Mouse (Mus musculus) neural tube, embryonic 13.5 days (tissue): Measurements from ENCODE around the gene Hpgd. TPM values are rescaled to one million over a fixed set of nuclear protein-coding genes. Genes with fewer than 3 reads are reported as not detected.

Source experiments
- ATAC-seq: fragments of 200-750 bp; cut with Nextera tagmentation; 2 replicates; pipeline ENCODE4 v1.8.0; 2017; ENCODE audit warnings: low read depth, mild to moderate bottlenecking, moderate TSS enrichment, moderate library complexity
- H3K27ac ChIP-seq: fragments of 300-500 bp; sonication (generic); replicated peaks from 2 replicates; pipeline ENCODE4 v1.5.1; 2015; ENCODE audit warnings: moderate library complexity, mild to moderate bottlenecking, inconsistent platforms
- H3K27me3 ChIP-seq: fragments of 300-500 bp; sonication (generic); 2 replicates; pipeline ENCODE4 v1.6.1; 2015; ENCODE audit warnings: mild to moderate bottlenecking, inconsistent platforms
- H3K36me3 ChIP-seq: fragments of 300-500 bp; sonication (generic); 2 replicates; pipeline ENCODE4 v1.6.1; 2015; ENCODE audit warnings: mild to moderate bottlenecking, inconsistent platforms
- H3K4me1 ChIP-seq: fragments of 300-500 bp; sonication (generic); replicated peaks from 2 replicates; pipeline ENCODE4 v1.6.1; 2015; ENCODE audit warnings: inconsistent platforms
- H3K4me2 ChIP-seq: fragments of 300-500 bp; sonication (generic); 2 replicates; pipeline ENCODE4 v1.6.1; 2015; ENCODE audit warnings: inconsistent platforms, mild to moderate bottlenecking, moderate library complexity
- H3K4me3 ChIP-seq: fragments of 300-500 bp; sonication (generic); 2 replicates; pipeline ENCODE4 v1.5.1; 2015; ENCODE audit warnings: mild to moderate bottlenecking, inconsistent platforms
- H3K9ac ChIP-seq: fragments of 300-500 bp; sonication (generic); 2 replicates; pipeline ENCODE4 v1.6.1; 2015; ENCODE audit warnings: moderate library complexity, mild to moderate bottlenecking, inconsistent platforms
- H3K9me3 ChIP-seq: fragments of 300-500 bp; sonication (generic); 2 replicates; pipeline ENCODE4 v1.6.1; 2016; ENCODE audit warnings: inconsistent platforms
- WGBS: fragments of 180-500 bp; shearing (Covaris S2); methylation state at CpG from one replicate; pipeline ENCODE4 v1.1.7; 2015; 5-methylcytosine and 5-hydroxymethylcytosine counted together
- polyA plus RNA-seq: library from polyadenylated mRNA; unstranded; fragments of >200 nt; fragmentation: Nextera tagmentation; extraction: Ambion mirVana; gene quantifications from 2 replicates; pipeline ENCODE4 v1.2.1, GENCODE M21; 2015

The Hpgd gene
- polyA plus RNA-seq, 1 experiment from 2014 or later, result 6.3 TPM

DNA sequence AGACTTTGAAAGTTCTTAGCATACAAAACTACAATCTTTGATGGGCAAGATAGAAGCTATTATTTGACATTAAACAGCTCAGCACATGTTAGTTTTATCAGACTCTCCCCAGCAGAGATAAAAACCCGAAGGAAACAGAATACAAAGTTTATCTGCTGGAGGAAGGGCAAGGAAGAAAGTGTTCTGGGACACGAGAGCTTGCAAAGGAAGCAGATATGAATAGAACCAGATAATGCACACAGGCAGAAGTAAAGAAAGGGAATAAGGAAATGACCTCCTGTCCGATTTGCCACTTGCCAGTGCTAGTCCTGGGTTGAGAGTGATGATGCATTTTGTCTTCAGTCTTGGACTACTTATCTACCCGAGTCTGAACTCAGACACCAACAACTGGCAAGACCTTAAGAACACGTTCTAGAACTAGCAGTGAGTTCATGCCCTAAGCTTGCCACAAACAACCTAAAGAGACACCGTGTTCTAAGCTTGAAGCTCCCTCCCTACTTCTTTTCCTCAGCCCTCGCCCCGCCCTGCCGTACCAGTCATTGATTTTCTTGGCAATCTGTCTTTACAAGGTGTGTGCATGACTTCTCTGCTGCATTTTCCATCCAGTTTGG is 41.1 kb downstream of the Hpgd start:
- no peaks in the 10 kb centered on the region for H3K9me3 ChIP-seq
- H3K9ac ChIP-seq, result no peak overlapping the region
- H3K4me2 ChIP-seq, result no peak overlapping the region
- H3K4me3 ChIP-seq, result no peak overlapping the region
- H3K27ac ChIP-seq, result no peak overlapping the region
- WGBS, result 84% methylated on average over 9 of the region's 9 CpGs
- ATAC-seq, result no peak
- no peaks in the 10 kb centered on the region for H3K4me1 ChIP-seq
- H3K27me3 ChIP-seq, result no peaks in the 10 kb centered on the region
- no peaks in the 10 kb centered on the region for H3K36me3 ChIP-seq

DNA sequence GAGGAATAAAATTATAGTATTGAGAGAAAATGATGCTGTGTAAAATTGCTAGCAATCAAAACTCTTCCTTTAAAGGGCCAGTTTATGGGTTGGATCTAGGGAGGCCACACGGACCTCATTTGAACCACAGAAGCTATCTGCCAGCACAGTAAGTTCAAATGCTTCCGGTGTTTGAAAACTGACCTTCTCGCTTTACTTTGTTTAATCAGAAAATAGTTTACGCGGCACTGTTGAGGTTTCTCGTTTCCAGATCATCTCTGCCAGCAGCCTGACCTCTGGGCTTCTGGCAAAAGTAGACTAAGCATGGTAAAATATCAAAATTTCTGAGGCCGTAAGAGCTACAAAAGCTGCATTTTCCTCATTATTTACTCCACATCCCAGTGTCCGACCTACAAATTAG is 42.4 kb downstream of the Hpgd start:
- Histone ChIP-seq H3K4me3 (no peak overlapping the region), H3K4me1 (no peaks in the 10 kb centered on the region), H3K27me3 (no peaks in the 10 kb centered on the region), H3K9me3 (no peaks in the 10 kb centered on the region), H3K36me3 (no peaks in the 10 kb centered on the region), H3K9ac (no peak overlapping the region), H3K4me2 (no peak overlapping the region), H3K27ac (no peak overlapping the region)
- 84% methylated on average over 8 of the region's 8 CpGs for WGBS
- no peak for ATAC-seq

DNA sequence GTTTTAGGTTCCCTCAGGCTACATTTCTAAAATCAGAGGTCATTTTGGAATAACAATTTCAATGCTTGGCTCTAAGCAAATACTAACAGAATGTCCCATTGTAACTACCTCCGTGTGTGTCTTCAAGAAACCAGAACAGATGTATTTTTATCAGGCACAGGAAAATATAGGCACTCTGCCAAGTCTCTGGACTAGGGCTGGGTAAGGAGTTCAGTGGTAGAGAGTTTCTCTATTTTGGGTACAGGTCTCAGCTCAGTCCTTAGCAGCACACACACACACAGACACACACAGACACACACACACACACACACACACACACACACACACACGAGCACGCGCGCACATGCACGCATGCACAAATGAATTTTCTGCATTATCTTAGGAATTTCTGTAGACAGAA is 49.1 kb downstream of the Hpgd start:
- ATAC-seq, result no peak
- Histone ChIP-seq H3K9ac (no peak overlapping the region), H3K27ac (no peak overlapping the region), H3K4me3 (no peak overlapping the region), H3K27me3 (no peaks in the 10 kb centered on the region), H3K4me2 (no peak overlapping the region), H3K36me3 (no peaks in the 10 kb centered on the region), H3K4me1 (no peaks in the 10 kb centered on the region), H3K9me3 (no peaks in the 10 kb centered on the region)
- WGBS, result 89% methylated on average over 6 of the region's 6 CpGs

DNA sequence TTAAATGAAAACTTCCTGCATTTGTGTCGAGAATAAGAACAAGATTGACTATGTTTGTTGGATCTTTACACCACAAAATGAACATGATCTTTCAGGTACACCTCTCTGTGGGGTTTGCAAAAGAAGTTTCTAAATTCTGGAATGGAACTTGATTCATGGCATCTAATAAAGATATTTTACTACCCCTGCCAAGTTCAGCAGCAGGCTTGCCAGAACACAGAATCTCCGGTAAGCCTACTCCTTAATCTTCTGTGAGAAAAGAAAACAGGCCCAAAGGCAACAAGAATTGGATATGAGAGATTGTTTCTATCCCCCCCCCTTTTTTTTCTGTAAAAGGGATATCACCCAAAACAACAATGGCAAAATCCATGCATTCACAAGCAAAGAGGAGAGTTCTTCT is 49.6 kb downstream of the Hpgd start:
- Histone ChIP-seq H3K9ac (no peak overlapping the region), H3K4me1 (no peaks in the 10 kb centered on the region), H3K4me3 (no peak overlapping the region), H3K27ac (no peak overlapping the region), H3K36me3 (no peaks in the 10 kb centered on the region), H3K27me3 (no peaks in the 10 kb centered on the region), H3K9me3 (no peaks in the 10 kb centered on the region), H3K4me2 (no peak overlapping the region)
- no peak for ATAC-seq
- WGBS, result 83% methylated on average over 2 of the region's 2 CpGs

DNA sequence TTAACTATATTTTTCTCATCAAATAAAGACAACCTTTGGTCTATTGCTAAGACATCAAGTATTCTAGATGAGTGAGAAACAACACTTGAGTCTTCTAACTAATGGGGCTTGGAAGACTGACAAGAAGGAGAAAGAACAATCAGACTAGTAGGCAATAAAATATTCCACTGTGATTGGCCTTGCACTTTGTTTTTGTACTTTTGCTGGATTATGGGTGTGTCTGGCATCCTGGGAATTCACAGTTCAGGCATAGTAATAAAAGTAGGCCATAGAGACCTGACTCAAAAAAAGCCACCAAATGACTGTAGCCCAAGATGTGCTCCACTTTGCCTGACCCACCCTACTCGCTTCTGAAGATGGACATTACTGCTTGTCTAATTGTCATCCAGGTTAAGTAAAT is 50.0 kb downstream of the Hpgd start:
- ATAC-seq, result no peak
- H3K36me3 ChIP-seq, result no peaks in the 10 kb centered on the region
- H3K27ac ChIP-seq, result no peak overlapping the region
- 79% methylated on average over 1 of the region's 1 CpGs for whole genome bisulfite sequencing
- no peak overlapping the region for H3K4me3 ChIP-seq
- H3K27me3 ChIP-seq, result no peaks in the 10 kb centered on the region
- no peaks in the 10 kb centered on the region for H3K9me3 ChIP-seq
- H3K4me2 ChIP-seq, result no peak overlapping the region
- H3K4me1 ChIP-seq, result no peaks in the 10 kb centered on the region
- H3K9ac ChIP-seq, result no peak overlapping the region

DNA sequence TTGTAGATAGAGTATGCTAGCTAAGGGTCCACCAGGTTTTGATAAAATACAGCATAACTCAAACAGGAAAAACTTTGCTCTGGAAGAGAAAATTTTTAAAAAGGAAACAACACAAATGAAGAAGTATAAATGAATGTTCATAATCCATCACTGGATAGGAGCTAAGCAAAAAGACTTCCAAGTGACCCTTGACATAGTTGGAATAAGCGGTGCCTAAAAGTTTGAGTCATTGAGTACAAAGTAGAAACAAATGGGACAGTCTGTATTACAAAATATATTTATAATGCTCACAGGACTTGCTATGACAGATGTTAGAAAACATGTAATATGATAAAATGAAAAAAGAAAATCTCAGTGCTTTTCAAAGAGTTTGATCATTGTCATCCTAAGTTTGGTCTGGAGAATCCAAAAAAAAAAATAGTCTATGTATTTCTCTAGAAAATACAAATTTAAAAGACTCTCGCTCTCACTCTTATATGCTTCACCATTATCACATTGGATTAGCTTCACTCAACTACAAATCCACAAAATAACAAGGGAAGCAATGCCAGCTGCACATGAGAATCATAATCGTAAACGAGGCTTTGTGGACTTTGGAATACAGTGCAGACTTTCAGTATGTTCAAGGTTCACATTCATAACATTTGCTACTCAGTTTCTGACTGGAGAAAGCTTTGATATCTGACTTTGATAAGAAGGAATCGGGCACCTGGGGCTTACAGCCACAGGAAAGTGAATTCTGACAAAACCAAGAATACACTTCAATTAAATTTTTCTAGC is 51.4 kb downstream of the Hpgd start:
- Histone ChIP-seq H3K4me3 (no peak overlapping the region), H3K36me3 (no peaks in the 10 kb centered on the region), H3K27ac (no peak overlapping the region), H3K9me3 (no peaks in the 10 kb centered on the region), H3K4me1 (no peaks in the 10 kb centered on the region), H3K4me2 (no peak overlapping the region), H3K9ac (no peak overlapping the region), H3K27me3 (no peaks in the 10 kb centered on the region)
- 94% methylated on average over 5 of the region's 5 CpGs for WGBS
- no peak for ATAC-seq

DNA sequence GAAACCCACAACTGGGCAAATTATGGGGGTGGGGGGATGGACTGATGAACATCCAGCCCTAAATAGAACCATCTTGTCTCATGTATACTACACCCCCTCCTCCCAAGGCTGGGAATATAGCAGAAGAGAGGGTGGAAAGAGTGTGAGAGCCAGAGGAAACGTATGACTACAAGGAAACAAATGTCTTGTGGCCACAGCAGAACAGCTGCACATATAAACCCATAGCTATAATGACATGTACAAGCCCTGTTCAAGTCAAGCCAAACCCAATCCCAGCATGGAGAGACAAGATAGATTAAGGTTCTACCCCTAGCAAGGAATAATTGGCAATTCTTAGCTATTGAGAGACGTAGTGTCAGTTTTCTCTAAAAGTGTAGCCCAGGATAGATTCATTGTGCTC is 68.8 kb downstream of the Hpgd start:
- ATAC-seq, result no peak
- Histone ChIP-seq H3K4me2 (no peak overlapping the region), H3K4me1 (no peaks in the 10 kb centered on the region), H3K36me3 (no peaks in the 10 kb centered on the region), H3K9me3 (no peaks in the 10 kb centered on the region), H3K9ac (no peak overlapping the region), H3K4me3 (no peak overlapping the region), H3K27me3 (no peaks in the 10 kb centered on the region), H3K27ac (no peak overlapping the region)
- WGBS, result 87% methylated on average over 2 of the region's 2 CpGs
